Mouse (Mus musculus) limb, embryonic 11.5 days (tissue): Measurements from ENCODE around the gene 9230102O04Rik. TPM values are rescaled to one million over a fixed set of nuclear protein-coding genes. Genes with fewer than 3 reads are reported as not detected.

ENCODE experiments used
- ATAC-seq: fragments of 200-750 bp; cut with Nextera tagmentation; 2 replicates; pipeline ENCODE4 v1.8.0; 2017; ENCODE audit warnings: low read depth; ENCODE audit not compliant: insufficient number of reproducible peaks, low FRiP score, low TSS enrichment
- DNase-seq: peaks from one replicate; pipeline ENCODE4 v3.0.0-alpha.2; 2015; ENCODE audit warnings: low spot score
- H3K27ac ChIP-seq: fragments of 300-500 bp; sonication (generic); replicated peaks from 2 replicates; pipeline ENCODE4 v1.5.1; 2014; ENCODE audit warnings: low read depth, mild to moderate bottlenecking, low read length
- H3K27me3 ChIP-seq: fragments of 300-500 bp; sonication (generic); 2 replicates; pipeline ENCODE4 v1.6.1; 2014; ENCODE audit warnings: mild to moderate bottlenecking, low read length, mixed read lengths; ENCODE audit not compliant: control insufficient read depth, insufficient read depth
- H3K36me3 ChIP-seq: fragments of 300-500 bp; sonication (generic); 2 replicates; pipeline ENCODE4 v1.6.1; 2014; ENCODE audit warnings: mild to moderate bottlenecking, low read length, moderate library complexity, mixed read lengths; ENCODE audit not compliant: control insufficient read depth, insufficient read depth
- H3K4me1 ChIP-seq: fragments of 300-500 bp; sonication (generic); 2 replicates; pipeline ENCODE4 v1.6.1; 2014; ENCODE audit warnings: low read length, mixed read lengths; ENCODE audit not compliant: control insufficient read depth, insufficient read depth
- H3K4me2 ChIP-seq: fragments of 300-500 bp; sonication (generic); 2 replicates; pipeline ENCODE4 v1.6.1; 2014; ENCODE audit warnings: low read depth, mild to moderate bottlenecking, moderate library complexity; ENCODE audit not compliant: severe bottlenecking
- H3K4me3 ChIP-seq: fragments of 300-500 bp; sonication (generic); 2 replicates; pipeline ENCODE4 v1.5.1; 2014; ENCODE audit warnings: low read depth, low read length
- H3K9ac ChIP-seq: fragments of 300-500 bp; sonication (generic); 2 replicates; pipeline ENCODE4 v1.6.1; 2014; ENCODE audit warnings: mild to moderate bottlenecking, low read length
- H3K9me3 ChIP-seq: fragments of 300-500 bp; sonication (generic); 2 replicates; pipeline ENCODE4 v1.6.1; 2016; ENCODE audit warnings: low read length; ENCODE audit not compliant: control insufficient read depth
- WGBS: fragments of 180-500 bp; shearing (Covaris S2); extraction: QIAGEN DNeasy Blood & Tissue Kit; methylation state at CpG from one replicate; pipeline ENCODE4 v1.1.7; 2014; 5-methylcytosine and 5-hydroxymethylcytosine counted together
- polyA plus RNA-seq: library from polyadenylated mRNA; unstranded; fragments of >200 nt; fragmentation: Nextera tagmentation; extraction: Ambion mirVana; gene quantifications from 2 replicates; pipeline ENCODE4 v1.2.1, GENCODE M21; 2014

The 9230102O04Rik gene
- polyA plus RNA-seq, 1 experiment from 2014 or later: 0.61 TPM

DNA sequence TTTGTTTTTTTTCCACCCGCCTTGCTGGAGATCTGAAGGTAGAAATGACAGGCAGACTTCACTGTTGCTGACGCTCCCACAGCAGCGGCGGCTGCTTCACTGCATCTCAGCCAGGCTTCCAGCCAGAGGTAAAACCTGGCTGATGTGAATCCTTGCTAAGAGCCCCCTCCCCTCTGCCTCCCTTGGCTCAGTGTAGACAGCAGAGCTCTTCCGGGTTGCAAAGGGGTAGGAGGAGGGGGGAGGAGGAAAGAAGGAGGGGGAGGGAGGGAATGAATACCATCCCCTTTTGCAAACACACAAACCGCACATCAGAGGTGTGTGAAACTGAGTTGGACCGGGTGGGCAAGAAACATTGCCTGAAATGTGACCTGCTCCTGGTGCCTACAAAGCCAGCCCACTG lies 1.7 kb downstream of the 9230102O04Rik start:
- no peak overlapping the region for H3K4me2 ChIP-seq
- H3K4me3 ChIP-seq: no peak overlapping the region
- H3K4me1 ChIP-seq: peaks cover 8% of the 10 kb centered on the region; the same call in 1 of the 2 replicates
- ATAC-seq: no peak
- no peaks in the 10 kb centered on the region for H3K9me3 ChIP-seq
- H3K9ac ChIP-seq: no peak overlapping the region
- no peaks in the 10 kb centered on the region for H3K36me3 ChIP-seq
- 0% methylated on average over 7 of the region's 7 CpGs for WGBS
- peaks cover 90% of the 10 kb centered on the region for H3K27me3 ChIP-seq
- no peak overlapping the region for H3K27ac ChIP-seq
- peak; percentile 41 for DNase-seq

DNA sequence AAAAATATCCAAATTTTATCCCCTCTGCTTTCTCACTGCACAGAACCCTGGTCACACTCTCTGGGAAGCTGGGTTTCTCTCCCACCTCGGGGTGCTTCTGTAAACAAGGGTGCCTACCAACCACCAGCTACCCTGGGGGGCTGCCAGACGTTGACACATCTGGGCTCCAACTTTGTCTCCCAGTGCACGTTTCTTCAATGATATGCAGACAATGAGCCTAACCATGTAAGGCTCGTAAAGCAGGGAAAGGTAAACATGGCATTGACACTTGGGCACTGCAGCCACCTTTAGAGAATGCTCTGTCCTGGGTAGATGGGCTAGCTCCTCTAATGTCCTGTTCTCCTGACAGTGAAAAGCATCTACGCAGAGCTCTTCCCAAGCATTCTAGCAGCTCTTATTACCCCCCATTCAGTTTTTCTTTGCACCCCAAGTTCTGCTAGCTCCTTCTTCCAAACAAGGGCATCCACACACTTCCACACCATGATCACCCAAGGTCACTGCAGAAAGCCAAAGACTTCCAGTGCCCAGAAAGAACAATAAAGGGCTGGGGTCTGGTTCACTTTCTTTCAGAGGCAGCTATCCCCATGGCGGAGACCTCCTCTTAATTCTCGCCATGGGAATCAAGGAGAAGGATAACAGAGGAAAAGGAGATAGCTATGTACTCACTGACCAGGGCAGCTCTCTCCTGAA lies 2.3 kb downstream of the 9230102O04Rik start:
- H3K4me2 ChIP-seq: no peak overlapping the region
- no peaks in the 10 kb centered on the region for H3K9me3 ChIP-seq
- no peak overlapping the region for H3K27ac ChIP-seq
- no peak overlapping the region for H3K4me3 ChIP-seq
- no peak for ATAC-seq
- peaks cover 90% of the 10 kb centered on the region for H3K27me3 ChIP-seq
- peaks cover 12% of the 10 kb centered on the region; the same call in 1 of the 2 replicates for H3K4me1 ChIP-seq
- no peak for DNase-seq
- H3K36me3 ChIP-seq: no peaks in the 10 kb centered on the region
- H3K9ac ChIP-seq: no peak overlapping the region
- whole genome bisulfite sequencing: 3% methylated on average over 7 of the region's 7 CpGs

DNA sequence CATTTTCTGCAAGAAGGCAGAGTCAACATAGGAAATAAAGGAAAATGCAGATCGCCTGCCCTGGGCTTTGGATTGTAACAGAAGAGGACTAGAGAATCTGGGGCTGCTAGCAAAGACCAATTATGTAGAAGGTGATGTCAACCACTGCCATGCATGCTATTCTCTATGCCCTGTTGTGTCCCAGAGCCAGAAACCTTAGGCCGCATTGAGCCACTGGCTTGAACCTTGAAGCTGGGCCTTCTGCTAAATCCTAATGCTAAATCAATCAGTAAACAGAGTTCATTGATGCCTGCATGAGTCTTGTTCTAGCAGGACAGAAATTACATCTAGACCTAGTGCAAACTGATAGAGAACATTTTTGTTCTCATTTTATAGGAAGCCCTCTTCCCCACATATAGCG lies 3.3 kb downstream of the 9230102O04Rik start:
- Histone ChIP-seq H3K4me1 (peaks cover 15% of the 10 kb centered on the region), H3K9ac (no peak overlapping the region), H3K36me3 (no peaks in the 10 kb centered on the region), H3K9me3 (no peaks in the 10 kb centered on the region), H3K4me3 (no peak overlapping the region), H3K4me2 (no peak overlapping the region), H3K27me3 (peaks cover 91% of the 10 kb centered on the region), H3K27ac (no peak overlapping the region)
- WGBS: 14% methylated on average over 3 of the region's 3 CpGs
- ATAC-seq (no peak), DNase-seq (peak; percentile 33)

- DNase-seq (peak; percentile 52), ATAC-seq (no peak)
- peaks cover 85% of the 10 kb centered on the region for H3K27me3 ChIP-seq
- no peak overlapping the region for H3K4me3 ChIP-seq
- H3K9me3 ChIP-seq: no peaks in the 10 kb centered on the region
- H3K4me2 ChIP-seq: no peak overlapping the region
- H3K4me1 ChIP-seq: peaks cover 15% of the 10 kb centered on the region
- WGBS: 3% methylated on average over 14 of the region's 14 CpGs
- H3K9ac ChIP-seq: no peak overlapping the region
- H3K27ac ChIP-seq: no peak overlapping the region
- H3K36me3 ChIP-seq: no peaks in the 10 kb centered on the region
These were observed 4.0 kb downstream of the 9230102O04Rik start for GRCm38 (mm10) chr2:9885217-9885770.

DNA sequence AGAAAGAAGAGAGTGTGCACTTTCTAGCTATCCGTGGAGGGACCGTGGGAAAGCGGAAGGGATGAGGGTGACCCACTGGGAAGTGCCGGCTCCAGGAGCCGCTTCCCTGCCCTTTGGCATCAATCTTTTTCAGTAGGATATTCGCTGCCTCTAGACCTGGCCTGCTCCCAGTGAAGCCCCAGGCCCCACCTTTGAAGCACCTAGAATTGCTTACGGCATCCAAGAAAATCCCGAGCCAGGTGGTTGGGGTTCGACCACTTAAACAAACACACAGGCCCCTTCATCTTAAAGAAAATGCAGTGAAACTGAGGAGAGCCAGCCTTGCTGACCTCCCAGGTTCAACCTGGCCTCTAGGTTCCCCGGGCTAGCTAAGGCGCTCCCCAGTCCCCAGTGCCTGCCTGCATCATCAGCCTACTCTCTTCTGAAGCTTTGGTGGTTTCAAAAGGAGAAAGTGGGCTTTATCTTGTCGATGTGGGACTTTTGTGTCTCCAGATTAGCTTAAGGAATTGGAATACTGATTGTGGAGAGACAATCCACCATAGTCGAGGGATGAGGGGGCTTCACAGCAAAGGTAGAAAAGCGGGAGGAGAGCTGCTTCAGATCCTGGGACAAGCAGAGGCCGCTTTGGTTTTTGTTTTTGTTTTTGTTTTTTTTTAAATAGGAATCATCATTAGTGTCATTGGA lies 4.7 kb downstream of the 9230102O04Rik start:
- no peak overlapping the region for H3K27ac ChIP-seq
- peaks cover 15% of the 10 kb centered on the region for H3K4me1 ChIP-seq
- no peak for ATAC-seq
- peak; percentile 62 for DNase-seq
- no peak overlapping the region for H3K4me2 ChIP-seq
- H3K36me3 ChIP-seq: no peaks in the 10 kb centered on the region
- WGBS: 4% methylated on average over 15 of the region's 15 CpGs
- H3K9ac ChIP-seq: no peak overlapping the region
- no peak overlapping the region for H3K4me3 ChIP-seq
- no peaks in the 10 kb centered on the region for H3K9me3 ChIP-seq
- H3K27me3 ChIP-seq: peaks cover 81% of the 10 kb centered on the region

GRCm38 (mm10) chr2:9883803-9884532 lies 5.4 kb downstream of the 9230102O04Rik start:
- Histone ChIP-seq H3K4me3 (no peak overlapping the region), H3K4me1 (peaks cover 12% of the 10 kb centered on the region), H3K27ac (no peak overlapping the region), H3K36me3 (no peaks in the 10 kb centered on the region), H3K27me3 (peaks cover 74% of the 10 kb centered on the region), H3K9ac (no peak overlapping the region), H3K4me2 (peak overlapping the region; percentile 76; the same call in 1 of the 2 replicates), H3K9me3 (no peaks in the 10 kb centered on the region)
- DNase-seq (no peak), ATAC-seq (no peak)
- WGBS: 1% methylated on average over 27 of the region's 27 CpGs

- 0% methylated on average over 43 of the region's 43 CpGs for WGBS
- peak overlapping the region; percentile 76 for H3K4me2 ChIP-seq
- no peaks in the 10 kb centered on the region for H3K36me3 ChIP-seq
- peak overlapping the region; percentile 36 for H3K4me3 ChIP-seq
- no peak overlapping the region for H3K9ac ChIP-seq
- ATAC-seq: no peak
- H3K4me1 ChIP-seq: peaks cover 12% of the 10 kb centered on the region
- peaks cover 72% of the 10 kb centered on the region for H3K27me3 ChIP-seq
- H3K27ac ChIP-seq: no peak overlapping the region
- DNase-seq: peak; percentile 74
- no peaks in the 10 kb centered on the region for H3K9me3 ChIP-seq
These were observed 6.2 kb downstream of the 9230102O04Rik start for GRCm38 (mm10) chr2:9882926-9883802.
